Comparison of ENCODE assay signal across 16 mouse cellular contexts in genomic region chr2:75695676-75696350, GRCm38 (mm10). TPM values are rescaled to one million over a fixed set of nuclear protein-coding genes. Genes with fewer than 3 reads are reported as not detected.
DNase-seq lines count a peak whose midpoint lies in the region; ATAC-seq lines count a peak whose summit lies in the region.
"Had no signal": no experiment of that assay in that cellular context is flagged by ENCODE, and none has a peak within 500 bp of the region (broad histone marks: within the 10 kb centered on the region; RNA-seq: fewer than 3 reads in every experiment).

No protein-coding gene starts in this region.

- H3K27me3 ChIP-seq in heart, embryonic 13.5 days (replicated peaks): no peaks in the 10 kb centered on the region
- H3K27me3 ChIP-seq in liver, embryonic 15.5 days: no peaks in the 10 kb centered on the region
- H3K27me3 ChIP-seq: embryonic facial prominence, embryonic 15.5 days; forebrain, embryonic 13.5 days; hindbrain, embryonic 12.5 days had no signal

- no peak overlapping the region for H3K4me2 ChIP-seq in heart, embryonic 13.5 days
- peak overlapping the region; percentile 6; the same call in 1 of the 2 replicates for H3K4me2 ChIP-seq in liver, embryonic 15.5 days
- H3K4me2 ChIP-seq: embryonic facial prominence, embryonic 15.5 days; forebrain, embryonic 13.5 days; hindbrain, embryonic 12.5 days had no signal

- H3K4me1 ChIP-seq in heart, embryonic 13.5 days: peaks cover 86% of the 10 kb centered on the region
- H3K4me1 ChIP-seq in liver, embryonic 15.5 days (replicated peaks): peaks cover 80% of the 10 kb centered on the region

- peak overlapping the region; percentile 48; the same call in 1 of the 2 replicates for H3K27ac ChIP-seq in heart, embryonic 13.5 days (replicated peaks)
- H3K27ac ChIP-seq in liver, embryonic 15.5 days (replicated peaks): peak overlapping the region; percentile 21; the same call in 1 of the 2 replicates
- H3K27ac ChIP-seq: embryonic facial prominence, embryonic 15.5 days; forebrain, embryonic 13.5 days; hindbrain, embryonic 12.5 days had no signal

- 75% methylated on average over 9 of the region's 9 CpGs for WGBS in heart, embryonic 13.5 days
- 55% methylated on average over 9 of the region's 9 CpGs for WGBS in liver, embryonic 15.5 days (ENCODE audit: insufficient replicate concordance)

- peaks cover 3% of the 10 kb centered on the region; the same call in 1 of the 2 replicates for H3K36me3 ChIP-seq in heart, embryonic 13.5 days
- H3K36me3 ChIP-seq in liver, embryonic 15.5 days (replicated peaks): peaks cover 55% of the 10 kb centered on the region
- H3K36me3 ChIP-seq: embryonic facial prominence, embryonic 15.5 days; hindbrain, embryonic 12.5 days had no signal

- H3K4me3 ChIP-seq in heart, embryonic 13.5 days: no peak overlapping the region
- H3K4me3 ChIP-seq in liver, embryonic 15.5 days (replicated peaks): no peak overlapping the region
- H3K4me3 ChIP-seq: embryonic facial prominence, embryonic 15.5 days; forebrain, embryonic 13.5 days; hindbrain, embryonic 12.5 days had no signal

- no peak for DNase-seq in heart, postnatal 14 days
- peak; percentile 62 for DNase-seq in lung, postnatal 36 days
- no peak for DNase-seq in lung, postnatal 4 days
- no peak for DNase-seq in layer of hippocampus, postnatal 14 days (ENCODE audit: low spot score in 2 of 2)
- DNase-seq in frontal cortex, postnatal 25 days (ENCODE audit: low spot score in 2 of 2): no peak
- DNase-seq: adrenal gland, adult 8-10 months; cerebellum, adult 11 months; gastrocnemius, postnatal 14 days; kidney, adult 8-10 months; thymus, postnatal 14 days had no signal

- intact Hi-C loops in heart, postnatal 14 days (cut with DNase I): no loop called here

- ATAC-seq in heart, embryonic 13.5 days (ENCODE audit: extremely low read depth, insufficient number of reproducible peaks, low FRiP score, low TSS enrichment): no peak
- ATAC-seq in liver, embryonic 15.5 days (ENCODE audit: insufficient read depth): no peak
- ATAC-seq: CD4-positive, CD25-positive, alpha-beta regulatory T cell, adult 4 months; forebrain, embryonic 13.5 days had no signal

- H3K9me3 ChIP-seq in heart, embryonic 13.5 days: no peaks in the 10 kb centered on the region
- no peaks in the 10 kb centered on the region for H3K9me3 ChIP-seq in liver, embryonic 15.5 days (replicated peaks)
- H3K9me3 ChIP-seq: embryonic facial prominence, embryonic 15.5 days; forebrain, embryonic 13.5 days; hindbrain, embryonic 12.5 days had no signal

- peak overlapping the region; percentile 47 for H3K9ac ChIP-seq in heart, embryonic 13.5 days
- H3K9ac ChIP-seq in liver, embryonic 15.5 days: no peak overlapping the region
- H3K9ac ChIP-seq: embryonic facial prominence, embryonic 15.5 days; forebrain, embryonic 13.5 days; hindbrain, embryonic 12.5 days had no signal

RNA-seq across cellular contexts. Expression of gene Nfe2l2, which starts 8.6 kb away (rescaled TPM):
- 42.8 and 43.7 TPM in 2 replicates for polyA plus RNA-seq in heart, embryonic 13.5 days (2015; fragmentation: Nextera tagmentation; extraction: Ambion mirVana)
- 10 to 100 TPM; 67.5 to 78.8 TPM for total RNA-seq in heart, postnatal 14 days (2021)
- 37.1 and 40.7 TPM in 2 replicates for polyA plus RNA-seq in liver, embryonic 15.5 days (2015; fragmentation: Nextera tagmentation; extraction: Ambion mirVana)
- total RNA-seq in layer of hippocampus, postnatal 14 days (2021): 10 to 100 TPM; 12.0 to 14.0 TPM

RNA-seq across cellular contexts. Expression of gene Hnrnpa3, which starts 36.8 kb away (rescaled TPM):
- polyA plus RNA-seq in heart, embryonic 13.5 days (2015; fragmentation: Nextera tagmentation; extraction: Ambion mirVana): 188 and 192 TPM in 2 replicates
- 100 to 1,000 TPM; 192 to 229 TPM for total RNA-seq in heart, postnatal 14 days (2021)
- polyA plus RNA-seq in liver, embryonic 15.5 days (2015; fragmentation: Nextera tagmentation; extraction: Ambion mirVana): 96.7 and 101 TPM in 2 replicates
- total RNA-seq in layer of hippocampus, postnatal 14 days (2021): 100 to 1,000 TPM; 316 to 327 TPM

Comparison
In these comparisons a context has a peak if more than half of its experiments do, and no peak if none do; other contexts are left out.
1. RNA of gene Nfe2l2, which starts 8.6 kb away (total RNA-seq): 67.5 to 78.8 TPM in heart, postnatal 14 days; 12.0 to 14.0 TPM in layer of hippocampus, postnatal 14 days; every median in the first group is over 4 times any median in the second.